Mouse (Mus musculus) intestine, embryonic 15.5 days (tissue): ENCODE measurements around the gene Strn4. TPM values are rescaled to one million over a fixed set of nuclear protein-coding genes. Genes with fewer than 3 reads are reported as not detected.

Experiments used
- ATAC-seq: fragments of 200-750 bp; cut with Nextera tagmentation; 2 replicates; pipeline ENCODE4 v1.8.0; 2017; ENCODE audit warnings: moderate TSS enrichment, moderate library complexity
- H3K27ac ChIP-seq: fragments of 300-500 bp; sonication (generic); 2 replicates; pipeline ENCODE4 v1.5.1; 2015; ENCODE audit warnings: mild to moderate bottlenecking, inconsistent platforms
- H3K27me3 ChIP-seq: fragments of 300-500 bp; sonication (generic); replicated peaks from 2 replicates; pipeline ENCODE4 v1.6.1; 2015; ENCODE audit warnings: inconsistent platforms
- H3K36me3 ChIP-seq: fragments of 300-500 bp; sonication (generic); 2 replicates; pipeline ENCODE4 v1.6.1; 2015; ENCODE audit warnings: inconsistent platforms
- H3K4me1 ChIP-seq: fragments of 300-500 bp; sonication (generic); replicated peaks from 2 replicates; pipeline ENCODE4 v1.6.1; 2015; ENCODE audit warnings: inconsistent platforms
- H3K4me2 ChIP-seq: fragments of 300-500 bp; sonication (generic); replicated peaks from 2 replicates; pipeline ENCODE4 v1.6.1; 2015; ENCODE audit warnings: mild to moderate bottlenecking, inconsistent platforms
- H3K4me3 ChIP-seq: fragments of 300-500 bp; sonication (generic); replicated peaks from 2 replicates; pipeline ENCODE4 v1.5.1; 2015; ENCODE audit warnings: inconsistent platforms
- H3K9ac ChIP-seq: fragments of 300-500 bp; sonication (generic); 2 replicates; pipeline ENCODE4 v1.6.1; 2015; ENCODE audit warnings: inconsistent platforms
- H3K9me3 ChIP-seq: fragments of 300-500 bp; sonication (generic); 2 replicates; pipeline ENCODE4 v1.6.1; 2016; ENCODE audit warnings: inconsistent platforms
- WGBS: fragments of 180-500 bp; shearing (Covaris S2); methylation state at CpG from one replicate; pipeline ENCODE4 v1.1.7; 2015; 5-methylcytosine and 5-hydroxymethylcytosine counted together
- polyA plus RNA-seq: library from polyadenylated mRNA; unstranded; fragments of >200 nt; fragmentation: Nextera tagmentation; extraction: Ambion mirVana; gene quantifications from 2 replicates; pipeline ENCODE4 v1.2.1, GENCODE M21; 2015

The Strn4 gene
- polyA plus RNA-seq, 1 experiment from 2014 or later, result 77.3 TPM

DNA sequence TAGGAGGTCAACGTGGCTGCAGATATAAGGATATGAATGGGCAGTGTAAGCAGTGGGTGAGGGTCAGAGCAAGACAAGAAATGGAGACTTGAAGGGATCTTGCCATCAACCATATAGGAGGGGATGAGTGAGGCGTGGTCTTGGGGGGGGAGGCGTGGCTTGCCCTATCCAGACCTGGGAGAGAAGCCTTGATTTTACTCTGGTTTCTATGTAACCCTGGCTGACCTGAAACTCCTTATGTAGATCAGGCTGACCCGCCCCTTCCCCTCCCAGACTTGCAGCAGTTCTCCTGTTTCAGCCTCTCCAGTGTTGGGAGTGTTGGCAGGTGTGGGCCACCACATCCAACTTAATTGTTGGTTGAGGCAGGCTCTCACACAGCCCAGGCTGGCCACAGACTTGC, 68.6 kb downstream of the Strn4 start:
- no peak overlapping the region for H3K4me2 ChIP-seq
- ATAC-seq, result no peak
- peaks cover 12% of the 10 kb centered on the region for H3K4me1 ChIP-seq
- H3K27me3 ChIP-seq, result peaks cover 16% of the 10 kb centered on the region
- no peak overlapping the region for H3K4me3 ChIP-seq
- H3K27ac ChIP-seq, result no peak overlapping the region
- WGBS, result 74% methylated on average over 4 of the region's 4 CpGs
- H3K9me3 ChIP-seq, result peaks cover 11% of the 10 kb centered on the region
- peaks cover 18% of the 10 kb centered on the region for H3K36me3 ChIP-seq
- no peak overlapping the region for H3K9ac ChIP-seq

DNA sequence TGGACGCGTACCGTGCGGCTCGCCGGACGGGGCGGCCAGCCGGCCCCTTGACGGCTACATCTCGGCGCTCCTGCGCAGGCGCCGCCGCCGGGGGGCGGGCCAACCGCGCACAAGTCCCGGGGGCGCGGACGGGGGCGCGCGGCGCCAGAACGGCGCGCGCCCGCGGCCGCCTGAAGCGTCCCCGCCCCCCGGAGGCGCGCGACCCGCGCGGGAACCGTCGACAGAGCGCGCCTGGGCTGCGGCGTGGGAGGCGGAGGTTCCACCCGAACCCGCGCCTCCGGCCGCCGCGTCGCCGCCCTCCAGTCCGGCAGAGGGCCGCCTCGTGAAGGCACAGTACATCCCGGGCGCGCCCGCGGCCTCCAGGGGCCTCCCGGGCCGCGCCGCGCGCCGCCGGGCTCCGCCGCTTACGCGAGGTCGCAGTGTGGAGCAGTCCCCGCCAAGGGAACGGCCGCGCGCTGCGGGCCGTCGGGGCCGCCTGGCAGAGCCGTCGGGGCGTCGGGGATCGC, 69.6 kb downstream of the Strn4 start:
- H3K27me3 ChIP-seq, result peaks cover 16% of the 10 kb centered on the region
- peaks cover 11% of the 10 kb centered on the region for H3K9me3 ChIP-seq
- peaks cover 18% of the 10 kb centered on the region for H3K36me3 ChIP-seq
- peak overlapping the region; percentile 52 for H3K4me2 ChIP-seq
- H3K27ac ChIP-seq, result no peak overlapping the region
- peaks cover 8% of the 10 kb centered on the region for H3K4me1 ChIP-seq
- peak overlapping the region; percentile 35 for H3K4me3 ChIP-seq
- H3K9ac ChIP-seq, result no peak overlapping the region
- 19% methylated on average over 78 of the region's 95 CpGs for WGBS
- peak; percentile 44 for ATAC-seq

DNA sequence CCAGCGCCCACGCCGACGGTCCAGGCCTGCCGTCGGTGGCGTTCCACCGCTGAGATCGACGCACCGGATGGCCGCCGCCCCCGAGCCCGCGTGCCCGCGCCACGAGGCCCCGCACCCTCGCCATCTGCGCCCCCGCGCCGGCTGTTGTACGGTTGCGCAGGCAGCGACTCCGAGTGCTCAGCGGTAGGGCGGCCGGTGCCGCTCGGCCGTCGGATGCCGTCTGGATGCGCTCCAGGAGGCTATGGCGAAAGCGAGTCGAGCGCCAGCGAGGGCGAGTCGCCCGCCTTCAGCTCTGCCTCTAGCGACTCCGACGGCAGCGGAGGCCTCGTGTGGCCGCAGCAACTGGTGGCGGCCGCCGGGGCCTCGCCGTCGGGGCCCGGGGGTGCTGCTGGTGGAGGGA, 70.2 kb downstream of the Strn4 start:
- H3K36me3 ChIP-seq, result peaks cover 18% of the 10 kb centered on the region
- peak overlapping the region; percentile 35 for H3K4me3 ChIP-seq

More for the DNA sequence above, 70.2 kb downstream of the Strn4 start:
- H3K9ac ChIP-seq, result no peak overlapping the region
- H3K4me1 ChIP-seq, result peaks cover 8% of the 10 kb centered on the region
- peaks cover 11% of the 10 kb centered on the region for H3K9me3 ChIP-seq
- ATAC-seq, result no peak
- peaks cover 16% of the 10 kb centered on the region for H3K27me3 ChIP-seq
- no peak overlapping the region for H3K27ac ChIP-seq
- H3K4me2 ChIP-seq, result peak overlapping the region; percentile 52
- WGBS, result 60% methylated on average over 59 of the region's 59 CpGs

Other genes starting within 250 kb of the Strn4 start
- gene Arhgap35, start 200.9 kb upstream of the Strn4 start, polyA plus RNA-seq, result 10.7 and 11.4 TPM in 2 replicates
- not detected in 2 replicates for gene Ceacam15, start 140.2 kb upstream of the Strn4 start, polyA plus RNA-seq
- gene Ceacam9, start 94.0 kb upstream of the Strn4 start, polyA plus RNA-seq, result not detected in 2 replicates
- 248 and 256 TPM in 2 replicates for gene Ap2s1, start 77.5 kb upstream of the Strn4 start, polyA plus RNA-seq
- gene Slc1a5, start 34.5 kb upstream of the Strn4 start, polyA plus RNA-seq, result 61.8 and 64.0 TPM in 2 replicates
- 25.1 and 25.6 TPM in 2 replicates for gene Fkrp, start 843 bp downstream of the Strn4 start, polyA plus RNA-seq
- gene Prkd2, start 27.0 kb downstream of the Strn4 start, polyA plus RNA-seq, result 9.7 and 12.5 TPM in 2 replicates
- 3.1 and 3.2 TPM in 2 replicates for gene Dact3, start 59.4 kb downstream of the Strn4 start, polyA plus RNA-seq
- gene Gng8, start 75.9 kb downstream of the Strn4 start, polyA plus RNA-seq, result 7.4 and 8.3 TPM in 2 replicates
- 2.8 and 3.0 TPM in 2 replicates for gene Ptgir, start 90.6 kb downstream of the Strn4 start, polyA plus RNA-seq
- gene Calm3, start 108.2 kb downstream of the Strn4 start, polyA plus RNA-seq, result 137 and 140 TPM in 2 replicates
- gene Pnmal2, start 128.8 kb downstream of the Strn4 start, polyA plus RNA-seq, result 8.1 and 8.3 TPM in 2 replicates
- 3.0 and 3.1 TPM in 2 replicates for gene Pnmal1, start 143.8 kb downstream of the Strn4 start, polyA plus RNA-seq
- gene Gm42372, start 167.2 kb downstream of the Strn4 start, polyA plus RNA-seq, result 0.28 and 0.44 TPM in 2 replicates
- 28.1 and 29.0 TPM in 2 replicates for gene Ccdc8, start 176.8 kb downstream of the Strn4 start, polyA plus RNA-seq
- gene Ppp5c, start 212.0 kb downstream of the Strn4 start, polyA plus RNA-seq, result 81.5 and 89.5 TPM in 2 replicates
- 66.7 and 71.4 TPM in 2 replicates for gene Hif3a, start 246.5 kb downstream of the Strn4 start, polyA plus RNA-seq